Mouse (Mus musculus) hindbrain, postnatal 0 days (tissue): ENCODE results near the gene Col26a1. TPM values are rescaled to one million over a fixed set of nuclear protein-coding genes. Genes with fewer than 3 reads are reported as not detected.
A peak's percentile ranks its signal among the peaks of the same experiment; 100 is the strongest.

Experiments
- ATAC-seq: fragments of 200-750 bp; cut with Nextera tagmentation; 2 replicates; pipeline ENCODE4 v1.8.0; 2017; ENCODE audit warnings: mild to moderate bottlenecking, moderate TSS enrichment, moderate library complexity
- DNase-seq: peaks from one replicate; pipeline ENCODE4 v3.0.0-alpha.2; 2015; ENCODE audit warnings: low spot score
- H3K27ac ChIP-seq: fragments of 300-500 bp; sonication (generic); 2 replicates; pipeline ENCODE4 v1.5.1; 2014; ENCODE audit warnings: mild to moderate bottlenecking
- H3K27me3 ChIP-seq: fragments of 300-500 bp; sonication (generic); 2 replicates; pipeline ENCODE4 v1.6.1; 2014; ENCODE audit warnings: low read length, mixed read lengths; ENCODE audit not compliant: insufficient read depth
- H3K36me3 ChIP-seq: fragments of 300-500 bp; sonication (generic); 2 replicates; pipeline ENCODE4 v1.6.1; 2014; ENCODE audit warnings: low read length, mixed read lengths; ENCODE audit not compliant: insufficient read depth
- H3K4me1 ChIP-seq: fragments of 300-500 bp; sonication (generic); 2 replicates; pipeline ENCODE4 v1.6.1; 2014; ENCODE audit warnings: antibody characterized with exemption, low read length, mixed read lengths; ENCODE audit not compliant: insufficient read depth
- H3K4me2 ChIP-seq: fragments of 300-500 bp; sonication (generic); 2 replicates; pipeline ENCODE4 v1.6.1; 2014; ENCODE audit warnings: low read depth, mild to moderate bottlenecking, low read length, moderate library complexity, mixed read lengths
- H3K4me3 ChIP-seq: fragments of 300-500 bp; sonication (generic); 2 replicates; pipeline ENCODE4 v1.5.1; 2014; ENCODE audit warnings: low read length
- H3K9ac ChIP-seq: fragments of 300-500 bp; sonication (generic); replicated peaks from 2 replicates; pipeline ENCODE4 v1.6.1; 2014; ENCODE audit warnings: mild to moderate bottlenecking, low read length, moderate library complexity, mixed read lengths
- H3K9me3 ChIP-seq: fragments of 300-500 bp; sonication (generic); 2 replicates; pipeline ENCODE4 v1.6.1; 2016; ENCODE audit warnings: low read length, mixed read lengths
- CTCF ChIP-seq: IDR thresholded peaks from 2 replicates; pipeline ENCODE4 v1.5.1; 2016; ENCODE audit warnings: antibody characterized with exemption, control low read depth, low read depth
- WGBS: fragments of 180-500 bp; shearing (Covaris S2); extraction: QIAGEN DNeasy Blood & Tissue Kit; methylation state at CpG from one replicate; pipeline ENCODE4 v1.1.7; 2014; 5-methylcytosine and 5-hydroxymethylcytosine counted together
- polyA plus RNA-seq: library from polyadenylated mRNA; unstranded; fragments of >200 nt; fragmentation: Nextera tagmentation; extraction: Ambion mirVana; gene quantifications from 2 replicates; pipeline ENCODE4 v1.2.1, GENCODE M21; 2015
- total RNA-seq: library from RNA; depleted of rRNA; stranded (reverse); fragments of >200 nt; gene quantifications from 2 replicates; pipeline ENCODE4 v1.2.3, GENCODE M21; 2014

Col26a1 gene
- total and polyA plus RNA-seq, 2 experiments from 2014 or later = 35.6 to 56.6 TPM

- no peak overlapping the region for H3K9ac ChIP-seq
- ATAC-seq (no peak), DNase-seq (no peak)
- H3K4me2 ChIP-seq = no peak overlapping the region
- no peak overlapping the region for H3K27ac ChIP-seq
- no peaks in the 10 kb centered on the region for H3K27me3 ChIP-seq
- H3K9me3 ChIP-seq = no peaks in the 10 kb centered on the region
- H3K4me1 ChIP-seq = no peaks in the 10 kb centered on the region
- H3K36me3 ChIP-seq = no peaks in the 10 kb centered on the region
- H3K4me3 ChIP-seq = no peak overlapping the region
- no peak for TF ChIP-seq CTCF
- WGBS = 77% methylated on average over 10 of the region's 10 CpGs
Measured at GRCm38 (mm10) chr5:136792541-136792940, 90.5 kb downstream of the Col26a1 start.

- H3K27me3 ChIP-seq = no peaks in the 10 kb centered on the region
- no peaks in the 10 kb centered on the region for H3K9me3 ChIP-seq
- no peak overlapping the region for H3K27ac ChIP-seq
- TF ChIP-seq CTCF = no peak
- ATAC-seq (peak; percentile 4; the same call in 1 of the 2 replicates), DNase-seq (no peak)
- no peaks in the 10 kb centered on the region for H3K4me1 ChIP-seq
- no peak overlapping the region for H3K4me2 ChIP-seq
- H3K9ac ChIP-seq = no peak overlapping the region
- 30% methylated on average over 3 of the region's 3 CpGs for WGBS
- H3K36me3 ChIP-seq = no peaks in the 10 kb centered on the region
- H3K4me3 ChIP-seq = no peak overlapping the region
Measured at GRCm38 (mm10) chr5:136791204-136791603, 91.8 kb downstream of the Col26a1 start.

GRCm38 (mm10) chr5:136790570-136791196, 92.3 kb downstream of the Col26a1 start:
- Histone ChIP-seq H3K4me2 (no peak overlapping the region), H3K9me3 (no peaks in the 10 kb centered on the region), H3K4me1 (no peaks in the 10 kb centered on the region), H3K36me3 (no peaks in the 10 kb centered on the region), H3K27me3 (no peaks in the 10 kb centered on the region), H3K4me3 (no peak overlapping the region), H3K27ac (no peak overlapping the region), H3K9ac (no peak overlapping the region)
- TF ChIP-seq CTCF = peak; percentile 99
- 9% methylated on average over 11 of the region's 11 CpGs for WGBS
- DNase-seq = peak; percentile 98
- ATAC-seq = peak; percentile 93

GRCm38 (mm10) chr5:136784531-136784930, 98.5 kb downstream of the Col26a1 start:
- no peak for TF ChIP-seq CTCF
- no peak for DNase-seq
- Histone ChIP-seq H3K27ac (no peak overlapping the region), H3K4me1 (no peaks in the 10 kb centered on the region), H3K27me3 (no peaks in the 10 kb centered on the region), H3K4me3 (no peak overlapping the region), H3K4me2 (no peak overlapping the region), H3K36me3 (no peaks in the 10 kb centered on the region), H3K9me3 (no peaks in the 10 kb centered on the region), H3K9ac (no peak overlapping the region)
- 63% methylated on average over 8 of the region's 8 CpGs for WGBS
- ATAC-seq = no peak

- DNase-seq (peak; percentile 23), ATAC-seq (peak; percentile 38; the same call in 1 of the 2 replicates)
- 60% methylated on average over 13 of the region's 13 CpGs for WGBS
- H3K36me3 ChIP-seq = no peaks in the 10 kb centered on the region
- no peak overlapping the region for H3K4me2 ChIP-seq
- no peak overlapping the region for H3K9ac ChIP-seq
- H3K27ac ChIP-seq = no peak overlapping the region
- no peaks in the 10 kb centered on the region for H3K4me1 ChIP-seq
- TF ChIP-seq CTCF = no peak
- no peaks in the 10 kb centered on the region for H3K9me3 ChIP-seq
- no peaks in the 10 kb centered on the region for H3K27me3 ChIP-seq
- H3K4me3 ChIP-seq = no peak overlapping the region
Measured at GRCm38 (mm10) chr5:136782600-136782999, 100.4 kb downstream of the Col26a1 start.

- whole genome bisulfite sequencing = 50% methylated on average over 10 of the region's 10 CpGs
- Histone ChIP-seq H3K27ac (no peak overlapping the region), H3K9me3 (no peaks in the 10 kb centered on the region), H3K4me3 (no peak overlapping the region), H3K4me2 (no peak overlapping the region), H3K4me1 (no peaks in the 10 kb centered on the region), H3K36me3 (no peaks in the 10 kb centered on the region), H3K9ac (no peak overlapping the region), H3K27me3 (no peaks in the 10 kb centered on the region)
- DNase-seq = peak; percentile 33
- TF ChIP-seq CTCF = peak; percentile 77
- no peak for ATAC-seq
Measured at GRCm38 (mm10) chr5:136780465-136780864, 102.5 kb downstream of the Col26a1 start.

- TF ChIP-seq CTCF = no peak
- no peaks in the 10 kb centered on the region for H3K27me3 ChIP-seq
- no peak overlapping the region for H3K4me3 ChIP-seq
- DNase-seq (no peak), ATAC-seq (no peak)
- no peak overlapping the region for H3K27ac ChIP-seq
- WGBS = 86% methylated on average over 6 of the region's 6 CpGs
- H3K9ac ChIP-seq = no peak overlapping the region
- H3K4me2 ChIP-seq = no peak overlapping the region
- no peaks in the 10 kb centered on the region for H3K36me3 ChIP-seq
- H3K9me3 ChIP-seq = no peaks in the 10 kb centered on the region
- no peaks in the 10 kb centered on the region for H3K4me1 ChIP-seq
Measured at GRCm38 (mm10) chr5:136779946-136780345, 103.1 kb downstream of the Col26a1 start.
